Mouse (Mus musculus): ENCODE results near the gene Dcun1d2.

Gene Dcun1d2

GRCm38 (mm10) chr8:13254019-13254418 is 33.9 kb downstream of the Dcun1d2 start, which contains the start of gene Adprhl1:
TSS of gene Adprhl1 (minus strand) at chr8:13254162.
- peak; percentile 58 to 73 for DNase-seq (ENCODE audit: low spot score in 2 of 2)

GRCm38 (mm10) chr8:13253413-13253812 is 34.5 kb downstream of the Dcun1d2 start:
- DNase-seq (ENCODE audit: low spot score in 2 of 2): no peak

- DNase-seq (ENCODE audit: low spot score in 2 of 2): no peak
Observed at GRCm38 (mm10) chr8:13252837-13253236, 35.1 kb downstream of the Dcun1d2 start.

- DNase-seq (ENCODE audit: low spot score in 2 of 2): no peak
Observed at GRCm38 (mm10) chr8:13244343-13244880, 43.5 kb downstream of the Dcun1d2 start.

GRCm38 (mm10) chr8:13242985-13243870 is 44.7 kb downstream of the Dcun1d2 start:
- DNase-seq (ENCODE audit: low spot score in 2 of 2): no peak

- DNase-seq (ENCODE audit: low spot score in 2 of 2): no peak
Observed at GRCm38 (mm10) chr8:13240691-13241090, 47.2 kb downstream of the Dcun1d2 start.

GRCm38 (mm10) chr8:13240055-13240454 is 47.9 kb downstream of the Dcun1d2 start:
- no peak for DNase-seq (ENCODE audit: low spot score in 2 of 2)

- DNase-seq (ENCODE audit: low spot score in 2 of 2): no peak
Observed at GRCm38 (mm10) chr8:13234803-13235202, 53.1 kb downstream of the Dcun1d2 start.

- DNase-seq (ENCODE audit: low spot score in 2 of 2): no peak
Observed at GRCm38 (mm10) chr8:13230471-13230870, 57.5 kb downstream of the Dcun1d2 start.

- DNase-seq (ENCODE audit: low spot score in 2 of 2): no peak
Observed at GRCm38 (mm10) chr8:13229802-13230201, 58.1 kb downstream of the Dcun1d2 start.

- DNase-seq (ENCODE audit: low spot score in 2 of 2): no peak
Observed at GRCm38 (mm10) chr8:13228923-13229610, 58.9 kb downstream of the Dcun1d2 start.

GRCm38 (mm10) chr8:13227184-13227583 is 60.7 kb downstream of the Dcun1d2 start:
- no peak for DNase-seq (ENCODE audit: low spot score in 2 of 2)

- DNase-seq (ENCODE audit: low spot score in 2 of 2): peak in 1 of 2 experiments; percentile 22
Observed at GRCm38 (mm10) chr8:13226288-13226687, 61.6 kb downstream of the Dcun1d2 start.

- no peak for DNase-seq (ENCODE audit: low spot score in 2 of 2)
Observed at GRCm38 (mm10) chr8:13224426-13224825, 63.5 kb downstream of the Dcun1d2 start.

- no peak for DNase-seq (ENCODE audit: low spot score in 2 of 2)
Observed at GRCm38 (mm10) chr8:13218441-13218840, 69.5 kb downstream of the Dcun1d2 start.

- DNase-seq (ENCODE audit: low spot score in 2 of 2): no peak
Observed at GRCm38 (mm10) chr8:13217986-13218385, 69.9 kb downstream of the Dcun1d2 start.

- DNase-seq (ENCODE audit: low spot score in 2 of 2): no peak
Observed at GRCm38 (mm10) chr8:13217093-13217492, 70.8 kb downstream of the Dcun1d2 start.

- no peak for DNase-seq (ENCODE audit: low spot score in 2 of 2)
Observed at GRCm38 (mm10) chr8:13216386-13216785, 71.5 kb downstream of the Dcun1d2 start.

GRCm38 (mm10) chr8:13213479-13214268 is 74.3 kb downstream of the Dcun1d2 start:
- DNase-seq (ENCODE audit: low spot score in 2 of 2): peak; percentile 73 to 83

GRCm38 (mm10) chr8:13209770-13210169 is 78.2 kb downstream of the Dcun1d2 start:
- no peak for DNase-seq (ENCODE audit: low spot score in 2 of 2)

GRCm38 (mm10) chr8:13208627-13209355 is 79.1 kb downstream of the Dcun1d2 start:
- no peak for DNase-seq (ENCODE audit: low spot score in 2 of 2)
